Mouse (Mus musculus): ENCODE data around the gene Aspscr1.

The Aspscr1 gene

GRCm38 (mm10) chr11:120709551-120709950 is 36.8 kb downstream of the Aspscr1 start:
- ChIA-PET CTCF (interaction anchor here (0.5 to 4.4 kb wide), 17 partner anchors 11 to 550 kb away, joined by 3 to 28 read pairs (median 4); partner anchors contain the start of genes Narf (in 1 of the 4), Notum (in 1 of the 4) and Rac3 (in 1 of the 4)), POLR2A (interaction anchor here in 3 of 4 experiments (0.6 to 29.7 kb wide), 25 partner anchors 9 to 437 kb away, joined by 3 to 509 read pairs (median 6); partner anchors contain the start of genes Pycr1 (in 2 of the 3), Aspscr1 (in 1 of the 3), Mafg (in 1 of the 3) and Mrpl12 (in 1 of the 3))

DNA sequence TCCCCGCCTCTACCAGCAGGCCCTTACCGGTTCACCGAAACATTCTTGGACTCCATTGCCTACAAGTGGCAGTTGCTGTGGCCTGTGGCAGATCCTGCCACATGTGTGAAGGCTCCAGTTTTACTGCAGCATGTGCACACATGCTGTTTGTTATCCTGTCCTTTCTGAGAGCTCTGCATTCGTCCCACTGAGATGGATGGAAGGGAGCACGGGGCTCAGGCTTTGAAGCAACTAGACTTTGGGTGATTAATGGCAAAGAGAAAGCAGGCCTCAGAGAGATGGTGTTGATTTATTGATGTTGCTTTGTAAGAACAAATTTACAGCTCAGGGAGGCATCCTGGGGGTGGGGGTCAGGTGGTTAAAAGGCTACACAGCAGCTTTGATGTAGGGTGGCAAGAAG is 37.9 kb downstream of the Aspscr1 start:
- ChIA-PET CTCF (interaction anchor here (0.9 to 4.4 kb wide), 13 partner anchors 10 to 67 kb away, joined by 3 to 28 read pairs (median 6); partner anchors contain the start of genes Rac3 (in 2 of the 4) and Pycr1 (in 1 of the 4)), POLR2A (interaction anchor here in 3 of 4 experiments (0.6 to 29.7 kb wide), 25 partner anchors 9 to 341 kb away, joined by 3 to 509 read pairs (median 5); partner anchors contain the start of genes Pycr1 (in 2 of the 3), Aspscr1 (in 1 of the 3), Csnk1d (in 1 of the 3) and Notum (in 1 of the 3))

DNA sequence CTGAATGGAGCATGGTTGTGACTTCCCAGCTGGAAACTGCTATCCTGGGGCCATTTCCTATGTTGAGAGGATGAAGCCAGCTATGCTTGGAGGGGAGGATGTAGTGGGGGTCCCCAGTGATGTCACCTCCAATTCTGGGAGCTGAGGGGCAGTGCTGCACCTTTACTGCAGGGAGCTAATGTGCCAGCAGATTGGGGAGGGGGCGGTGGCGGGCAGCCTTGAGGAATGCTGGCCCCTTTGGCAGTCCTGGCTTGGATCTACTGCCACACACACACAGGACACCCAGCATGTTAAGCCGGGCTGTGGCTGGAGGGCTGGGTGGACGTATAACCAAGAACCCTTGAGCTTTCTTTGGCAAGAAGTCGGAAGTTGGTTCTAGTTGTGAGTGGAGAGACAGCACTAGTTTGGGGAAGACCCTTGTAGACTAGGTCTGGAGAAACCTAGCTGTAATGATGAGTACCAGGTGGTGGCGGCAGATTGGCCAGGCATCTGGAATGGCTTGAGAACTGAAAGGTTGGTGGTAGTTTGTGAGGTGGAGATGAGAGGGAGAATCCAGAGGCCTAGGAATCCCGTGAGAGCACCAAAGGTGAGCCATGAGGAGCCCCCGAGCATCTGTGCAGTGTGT is 39.3 kb downstream of the Aspscr1 start:
- CTCF ChIA-PET: interaction anchor here (0.6 to 4.4 kb wide), 15 partner anchors 8 to 133 kb away, joined by 3 to 28 read pairs (median 5); partner anchors contain the start of genes Rac3 (in 2 of the 4), Notum (in 1 of the 4) and Pycr1 (in 1 of the 4)
- POLR2A ChIA-PET: interaction anchor here (0.7 to 29.7 kb wide), 21 partner anchors 9 to 342 kb away, joined by 3 to 509 read pairs (median 5); partner anchors contain the start of genes Rac3 (in 2 of the 4), Aspscr1 (in 1 of the 4), Notum (in 1 of the 4) and Pycr1 (in 1 of the 4)

GRCm38 (mm10) chr11:120712771-120713568 is 40.2 kb downstream of the Aspscr1 start:
- POLR2A ChIA-PET: interaction anchor here (0.6 to 29.7 kb wide), 78 partner anchors 8 to 960 kb away, joined by 3 to 509 read pairs (median 5); partner anchors contain the start of genes Pycr1 (in 4 of the 4), Aspscr1 (in 2 of the 4), Mafg (in 2 of the 4) and Notum (in 2 of the 4)
- CTCF ChIA-PET: interaction anchor here (0.6 to 3.3 kb wide), 30 partner anchors 8 to 341 kb away, joined by 3 to 35 read pairs (median 4); partner anchors contain the start of genes Rac3 (in 2 of the 4) and Mrpl12 (in 1 of the 4)

DNA sequence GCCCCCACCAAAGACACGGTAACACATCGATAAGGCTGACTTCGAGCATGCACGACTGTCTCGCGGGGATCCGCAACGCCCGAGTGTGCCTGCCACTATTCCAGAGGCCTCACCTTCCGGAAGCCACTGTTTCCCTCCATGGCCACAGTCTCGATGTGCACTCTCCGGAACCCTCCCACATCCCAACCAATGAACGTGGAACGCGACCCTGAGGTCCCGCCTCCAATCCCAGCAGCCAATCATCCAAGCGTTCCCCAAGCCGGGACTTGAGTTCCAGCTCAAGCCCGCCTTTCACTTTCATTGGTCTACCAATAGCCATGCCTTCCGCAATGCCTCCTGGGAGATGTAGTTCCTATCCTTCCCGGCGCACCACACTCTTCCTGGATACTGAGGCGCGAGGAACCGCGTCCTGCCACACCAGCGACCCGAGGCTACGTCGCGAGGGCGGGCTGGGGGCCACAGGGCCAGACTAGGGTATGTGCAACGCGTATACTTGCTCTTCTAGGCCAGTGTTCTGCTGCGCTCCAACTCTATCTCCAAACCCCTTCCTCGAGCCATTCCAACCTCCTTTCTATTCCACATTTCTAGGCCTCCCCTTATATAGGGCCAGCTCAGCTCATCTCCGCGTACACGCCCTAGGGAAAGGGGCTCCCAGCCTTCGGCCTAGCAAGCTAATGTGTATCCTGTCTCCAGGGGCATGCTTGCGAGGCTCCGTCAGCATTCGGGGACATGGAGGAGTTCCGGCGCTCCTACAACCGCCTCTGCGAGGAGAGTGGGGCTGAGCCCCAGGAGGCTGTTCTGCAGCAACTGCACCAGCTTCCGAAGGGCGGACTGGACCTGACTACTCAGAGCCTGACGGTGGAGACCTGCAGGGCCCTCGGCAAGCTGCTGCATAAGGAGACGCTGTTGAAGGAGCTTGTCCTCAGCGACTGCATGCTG is 41.1 kb downstream of the Aspscr1 start, which contains the start of the genes Cenpx and Lrrc45:
Gene Cenpx (minus strand): TSS at position 159 of the 939 bp plus-strand sequence.
Gene Lrrc45 (plus strand): TSS at position 346 of the 939 bp plus-strand sequence.
- CTCF ChIA-PET: interaction anchor here (0.6 to 3.3 kb wide), 35 partner anchors 7 to 340 kb away, joined by 3 to 35 read pairs (median 4); partner anchors contain the start of genes Mrpl12 (in 1 of the 4), Notum (in 1 of the 4) and Rac3 (in 1 of the 4)
- POLR2A ChIA-PET: interaction anchor here (0.6 to 29.7 kb wide), 86 partner anchors 8 to 959 kb away, joined by 3 to 509 read pairs (median 4); partner anchors contain the start of genes Pycr1 (in 4 of the 4), Aspscr1 (in 2 of the 4), Mafg (in 2 of the 4) and Notum (in 2 of the 4)

DNA sequence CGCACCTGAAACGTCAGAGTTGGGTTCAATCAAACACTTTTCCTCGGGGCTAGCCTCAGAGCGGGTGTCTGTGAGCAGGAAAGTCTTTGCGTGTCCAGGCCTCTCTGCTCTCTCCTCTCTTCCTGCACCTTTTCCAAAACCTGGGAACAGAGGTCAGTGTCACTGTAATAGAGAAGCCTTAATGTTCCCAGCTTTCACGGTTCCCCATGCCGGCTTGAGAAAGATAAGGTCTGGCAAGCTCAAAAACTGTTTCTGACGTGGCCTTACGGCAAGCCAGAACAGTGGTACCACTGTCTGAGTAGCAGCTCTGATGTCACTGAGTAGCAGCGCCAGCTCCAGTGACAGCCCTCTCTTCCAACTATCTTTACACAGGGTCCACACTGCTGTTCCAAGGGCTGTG is 41.8 kb downstream of the Aspscr1 start:
- ChIA-PET POLR2A (interaction anchor here in 3 of 4 experiments (0.6 to 29.7 kb wide), 41 partner anchors 8 to 410 kb away, joined by 3 to 509 read pairs (median 7); partner anchors contain the start of genes Aspscr1 (in 2 of the 3), Mafg (in 2 of the 3), P4hb (in 2 of the 3) and Pycr1 (in 2 of the 3)), CTCF (interaction anchor here (0.6 to 2.3 kb wide), 14 partner anchors 10 to 230 kb away, joined by 3 to 35 read pairs (median 4); partner anchors contain the start of genes Mrpl12 (in 1 of the 4) and Notum (in 1 of the 4))

GRCm38 (mm10) chr11:120715131-120715530 is 42.4 kb downstream of the Aspscr1 start:
- CTCF ChIA-PET: interaction anchor here in 3 of 4 experiments (0.7 to 2.3 kb wide), 5 partner anchors 10 to 135 kb away, joined by 3 to 35 read pairs (median 8); no protein-coding TSS in a partner anchor
- POLR2A ChIA-PET: interaction anchor here in 2 of 4 experiments (0.6 to 29.7 kb wide), 15 partner anchors 14 to 266 kb away, joined by 3 to 509 read pairs (median 9); partner anchors contain the start of genes P4hb (in 2 of the 2), Pycr1 (in 2 of the 2), Aspscr1 (in 1 of the 2) and Mafg (in 1 of the 2)

DNA sequence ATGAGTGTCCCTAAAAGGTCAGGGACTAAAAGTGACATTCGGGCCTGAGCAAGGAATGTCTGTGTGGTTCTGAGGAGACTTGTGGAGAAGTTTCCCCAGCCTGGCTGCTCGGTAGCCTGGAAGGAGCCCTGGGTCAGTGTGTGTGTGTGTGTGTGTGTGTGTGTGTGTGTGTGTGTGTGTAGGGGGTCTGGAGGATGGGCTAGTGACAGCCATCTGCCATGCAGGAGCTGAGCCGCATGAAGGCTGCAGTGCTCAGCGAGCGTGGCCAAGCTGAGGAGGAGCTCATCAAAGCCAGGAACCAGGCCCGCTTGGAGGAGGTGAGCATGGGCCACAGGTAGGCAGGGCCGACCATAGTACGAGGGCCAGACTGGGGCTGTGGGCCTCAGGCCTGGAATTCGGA is 46.5 kb downstream of the Aspscr1 start:
- ChIA-PET CTCF (interaction anchor here in 3 of 4 experiments (0.6 to 7.4 kb wide), 13 partner anchors 31 to 407 kb away, joined by 4 to 178 read pairs (median 27); partner anchors contain the start of gene Notum (in 1 of the 3)), POLR2A (interaction anchor here in 3 of 4 experiments (0.9 to 5.8 kb wide), 12 partner anchors 9 to 322 kb away, joined by 3 to 44 read pairs (median 8); no protein-coding TSS in a partner anchor)

DNA sequence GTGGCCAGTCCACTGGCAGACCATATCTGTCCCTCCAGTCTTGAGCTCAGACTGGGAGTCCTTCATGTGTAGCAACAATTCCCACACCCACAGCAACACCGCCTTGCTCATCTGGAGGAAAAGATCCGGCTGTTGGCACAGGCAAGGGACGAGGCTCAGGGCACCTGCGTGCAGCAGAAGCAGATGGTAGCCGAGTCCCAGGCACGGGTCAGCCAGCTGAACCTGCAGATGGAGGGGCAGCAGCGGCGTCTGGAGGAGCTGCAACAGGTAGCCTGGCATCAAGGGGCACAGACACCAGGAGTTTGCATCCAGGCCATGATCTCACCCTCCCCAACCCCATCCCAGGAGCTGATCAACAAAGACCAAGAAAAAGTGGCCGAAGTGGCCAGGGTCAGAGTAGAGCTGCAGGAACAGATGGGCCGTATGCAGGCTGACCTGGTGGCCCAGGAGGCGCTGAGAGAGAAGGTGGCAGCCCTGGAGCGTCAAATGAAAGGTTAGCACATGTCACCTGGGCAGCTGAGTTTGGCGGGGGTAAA is 47.1 kb downstream of the Aspscr1 start:
- ChIA-PET CTCF (interaction anchor here (0.5 to 7.4 kb wide), 141 partner anchors 7 to 1106 kb away, joined by 3 to 178 read pairs (median 5); partner anchors contain the start of genes P4hb (in 2 of the 4), Arl16 (in 1 of the 4), Cbr2 (in 1 of the 4) and Ccdc137 (in 1 of the 4)), POLR2A (interaction anchor here (0.6 to 5.8 kb wide), 61 partner anchors 9 to 426 kb away, joined by 3 to 44 read pairs (median 4); partner anchors contain the start of genes Pycr1 (in 3 of the 4), P4hb (in 2 of the 4), Cd7 (in 1 of the 4) and Dus1l (in 1 of the 4))

DNA sequence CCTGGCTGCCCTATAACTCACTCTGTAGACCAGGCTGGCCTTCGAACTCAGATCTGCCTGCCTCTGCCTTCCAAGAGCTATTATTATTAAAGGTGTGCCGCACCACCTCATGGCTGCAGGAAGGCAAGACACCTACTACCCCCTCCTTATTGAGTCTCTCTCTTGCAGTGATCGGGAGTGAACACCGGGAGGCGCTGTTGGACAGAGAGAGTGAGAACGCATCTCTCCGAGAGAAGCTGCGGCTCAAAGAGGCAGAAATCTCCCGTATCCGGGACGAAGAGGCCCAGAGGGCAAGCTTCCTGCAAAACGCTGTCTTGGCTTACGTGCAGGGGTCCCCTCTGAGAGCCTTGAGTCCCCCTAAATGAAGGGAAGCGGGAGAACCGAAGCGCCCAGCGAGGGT is 47.7 kb downstream of the Aspscr1 start:
- ChIA-PET POLR2A (interaction anchor here (0.6 to 5.8 kb wide), 76 partner anchors 9 to 426 kb away, joined by 3 to 44 read pairs (median 4); partner anchors contain the start of genes Pycr1 (in 3 of the 4), P4hb (in 2 of the 4), Rfng (in 2 of the 4) and Cd7 (in 1 of the 4)), CTCF (interaction anchor here (0.5 to 7.4 kb wide), 174 partner anchors 8 to 1107 kb away, joined by 3 to 178 read pairs (median 4); partner anchors contain the start of genes Cbr2 (in 2 of the 4), P4hb (in 2 of the 4), Arl16 (in 1 of the 4) and Ccdc137 (in 1 of the 4))

- POLR2A ChIA-PET: interaction anchor here (0.5 to 5.8 kb wide), 108 partner anchors 8 to 775 kb away, joined by 3 to 44 read pairs (median 4); partner anchors contain the start of genes Cenpx (in 3 of the 4), Lrrc45 (in 2 of the 4), Mafg (in 2 of the 4) and P4hb (in 2 of the 4)
- CTCF ChIA-PET: interaction anchor here (0.5 to 7.4 kb wide), 157 partner anchors 8 to 1480 kb away, joined by 3 to 178 read pairs (median 4); partner anchors contain the start of genes Cbr2 (in 2 of the 4), Dus1l (in 2 of the 4), P4hb (in 2 of the 4) and Arl16 (in 1 of the 4)
Measured at GRCm38 (mm10) chr11:120721124-120722066, 48.6 kb downstream of the Aspscr1 start, which contains the start of gene Rac3. Gene Rac3, plus strand, starts transcription at chr11:120721470.

- ChIA-PET POLR2A (interaction anchor here (0.6 to 5.8 kb wide), 69 partner anchors 8 to 776 kb away, joined by 3 to 44 read pairs (median 4); partner anchors contain the start of genes Cenpx (in 3 of the 4), Lrrc45 (in 3 of the 4), P4hb (in 2 of the 4) and Cbr2 (in 1 of the 4)), CTCF (interaction anchor here (0.5 to 7.4 kb wide), 30 partner anchors 10 to 1481 kb away, joined by 3 to 178 read pairs (median 12); partner anchors contain the start of genes Dus1l (in 2 of the 4), Cbr2 (in 1 of the 4), Cd7 (in 1 of the 4) and Cenpx (in 1 of the 4))
Measured at GRCm38 (mm10) chr11:120722067-120722630, 49.4 kb downstream of the Aspscr1 start.

Data from embryonic stem cell, embryonic (primary cell).